Mouse (Mus musculus) brain, adult 2 months (tissue): ENCODE results near the gene Otop2.

Experiments used
- DNase-seq: peaks from one replicate; pipeline ENCODE4 v3.0.0; 2011; ENCODE audit warnings: low read depth, low spot score

The Otop2 gene

DNA sequence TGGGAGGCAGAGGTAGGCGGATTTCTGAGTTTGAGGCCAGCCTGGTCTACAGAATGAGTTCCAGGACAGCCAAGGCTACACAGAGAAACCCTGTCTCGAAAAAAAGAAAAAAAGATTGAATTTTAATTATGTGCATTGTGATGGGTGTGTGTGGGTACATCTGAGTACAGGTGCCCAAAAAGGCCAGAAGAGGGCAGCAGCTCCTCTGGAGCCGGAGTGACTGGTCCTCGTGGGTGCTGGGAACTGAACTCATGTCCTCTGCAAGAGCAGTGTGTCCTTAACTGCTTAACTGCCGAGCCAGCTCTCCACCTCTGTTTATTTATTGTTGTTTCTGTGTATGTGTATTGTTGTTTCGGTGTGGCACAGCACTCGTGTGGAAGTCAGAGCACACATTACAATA, 70.9 kb downstream of the Otop2 start:
- DNase-seq: no peak

DNA sequence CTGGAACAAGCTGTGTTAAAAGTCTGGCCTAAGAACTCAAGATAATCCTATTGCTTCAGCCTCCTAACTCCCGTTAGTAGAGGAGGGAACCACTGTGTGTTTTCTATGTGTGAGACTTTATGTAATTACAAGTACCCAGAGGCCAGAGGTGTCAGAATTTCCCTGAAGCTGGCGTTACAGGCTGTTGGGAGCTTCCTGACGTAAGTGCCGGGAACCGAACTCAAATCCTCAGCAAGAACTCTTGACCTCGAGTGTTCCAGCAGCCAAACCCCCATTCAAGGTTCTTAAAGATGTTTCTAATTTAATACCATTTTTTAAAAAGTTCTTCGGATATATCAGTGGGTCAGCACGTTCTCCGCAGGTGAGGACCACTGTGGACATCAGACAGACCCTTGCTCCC, 74.3 kb downstream of the Otop2 start:
- DNase-seq: no peak
